Mouse (Mus musculus): ENCODE measurements at regions not wholly inside any gene's neighbourhood (a gene's known extent, or its start where the extent isn't known, plus 50 kb on each side); places are given as distances from the start of the nearest gene placed in this dataset.

DNA sequence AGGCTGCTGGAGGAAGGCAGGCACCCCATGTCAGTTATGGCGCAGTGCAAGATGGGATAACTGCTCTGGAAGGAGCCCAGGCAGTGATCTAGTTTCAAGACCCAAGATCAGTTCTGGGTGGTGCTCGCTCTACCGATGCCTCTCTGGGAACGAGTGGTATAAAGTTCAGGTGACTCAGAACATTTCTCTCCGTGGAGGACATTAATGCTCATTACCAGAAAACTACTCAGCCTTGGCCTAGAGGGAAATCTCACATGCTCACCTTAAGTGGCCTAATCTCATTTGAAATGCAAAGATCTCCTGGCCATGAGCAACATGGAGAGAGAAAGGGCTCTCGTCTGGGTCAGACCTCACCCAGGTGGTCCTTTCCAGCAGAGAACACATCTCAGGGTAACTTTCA lies 56.4 kb upstream of the Slc38a2 start:
- no peak for TF ChIP-seq CTCF (IDR thresholded peaks at IDR 0.05; ENCODE audit: extremely low read depth, insufficient read depth, low read length)
- no peak for TF ChIP-seq POLR2A (IDR thresholded peaks at IDR 0.05; ENCODE audit: extremely low read depth, insufficient read depth, low read length)
